Mouse (Mus musculus): ENCODE results near the gene Ube2dnl2.

Ube2dnl2 gene

GRCm38 (mm10) chrX:114907282-114907681 is at the start of gene Ube2dnl2:
TSS of gene Ube2dnl2 (plus strand) at chrX:114907582.
- DNase-seq (ENCODE audit: low spot score), result no peak

DNA sequence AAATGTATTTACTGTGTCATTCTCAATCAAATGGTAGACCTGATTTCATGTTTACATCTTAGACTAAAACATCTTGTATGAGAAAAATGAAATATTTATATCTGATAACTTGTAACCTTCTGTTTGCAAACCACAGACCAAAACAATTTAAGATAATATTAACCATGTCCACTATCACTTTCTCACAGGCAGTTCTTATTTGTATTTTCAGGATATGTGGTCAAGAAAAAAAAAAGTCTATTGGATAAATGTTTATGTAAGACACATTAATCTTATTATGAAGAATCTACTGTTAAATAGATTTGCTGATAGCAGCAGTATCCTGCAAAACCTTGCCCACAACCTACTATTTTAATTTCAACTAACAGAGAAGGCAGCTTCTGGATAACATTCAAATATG is 11.9 kb upstream of the Ube2dnl2 start:
- DNase-seq (ENCODE audit: low spot score), result no peak

- DNase-seq (ENCODE audit: low spot score), result no peak
These were observed 9.9 kb upstream of the Ube2dnl2 start for GRCm38 (mm10) chrX:114897506-114897905.

- no peak for DNase-seq (ENCODE audit: low spot score)
These were observed 4.0 kb upstream of the Ube2dnl2 start for GRCm38 (mm10) chrX:114903391-114903790.

DNA sequence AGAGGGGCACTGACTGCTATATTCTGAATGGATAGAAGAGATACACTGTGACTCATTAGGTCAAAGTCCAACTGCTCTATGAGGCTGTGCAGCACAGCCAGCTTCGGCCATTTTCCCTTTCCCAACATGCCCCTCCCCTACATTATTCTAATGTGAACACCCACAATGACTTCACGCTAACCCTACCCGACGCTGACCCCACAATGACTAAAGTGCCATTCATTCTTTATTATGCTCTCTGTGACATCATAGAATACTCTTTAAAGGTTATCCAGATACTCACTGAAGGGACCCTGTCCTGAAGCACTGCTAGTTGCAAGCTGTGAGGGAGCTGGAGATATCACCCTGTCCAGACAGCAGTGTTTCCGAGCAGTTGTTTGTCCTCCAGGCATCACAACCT is 2.7 kb upstream of the Ube2dnl2 start, which contains the start of gene Ube2dnl1:
Gene Ube2dnl1 (plus strand): TSS at position 301 of the 400 bp plus-strand sequence.
- DNase-seq (ENCODE audit: low spot score), result no peak

DNA sequence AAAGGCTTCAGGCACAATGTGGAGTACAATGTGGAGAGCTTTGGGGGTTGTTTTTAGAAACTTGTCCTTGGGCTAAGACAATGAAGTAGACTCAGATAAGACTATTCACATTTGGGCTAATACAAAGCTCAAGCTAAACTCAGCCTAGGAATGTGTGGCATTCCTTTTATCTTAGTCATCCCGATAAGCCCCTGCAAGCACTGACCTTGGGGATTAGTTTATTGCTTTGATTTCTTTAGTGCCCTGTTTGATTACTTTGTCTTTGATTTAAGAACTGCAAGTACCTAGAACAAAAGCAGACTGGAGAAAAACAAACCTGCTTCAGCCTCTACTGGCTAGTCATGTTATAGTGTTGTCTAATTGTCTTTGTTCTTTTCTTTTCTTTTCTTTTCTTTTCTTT is 47.7 kb downstream of the Ube2dnl2 start:
- no peak for DNase-seq (ENCODE audit: low spot score)
